Mouse (Mus musculus): Measurements from ENCODE around the gene Zfp422. TPM values are rescaled to one million over a fixed set of nuclear protein-coding genes. Genes with fewer than 3 reads are reported as not detected.

Zfp422 gene
- total RNA-seq (2021) = 10 to 100 TPM; 16.1 to 19.7 TPM
- long read RNA-seq, experiment 1, transcript Zfp422-202 (2 exons, 3,187 nt) = major isoform, 12 of 18 reads
- long read RNA-seq, experiment 1, partial matches to known transcripts = 0 of 18 reads
- long read RNA-seq, experiment 1, other reads (novel, unspliced or antisense) = 2 of 18 reads
- long read RNA-seq, experiment 2, transcript Zfp422-201 (2 exons, 2,375 nt) = major isoform, 5 of 7 reads
- long read RNA-seq, experiment 2, partial matches to known transcripts = 0 of 7 reads
- long read RNA-seq, experiment 2, other reads (novel, unspliced or antisense) = 0 of 7 reads

GRCm38 (mm10) chr6:116628539-116629171 lies at the start of gene Zfp422:
TSS of gene Zfp422 (minus strand) at chr6:116628999.
- DNase-seq = peak; percentile 65 to 73

- no peak for DNase-seq
Measured at GRCm38 (mm10) chr6:116677321-116677720, 48.5 kb upstream of the Zfp422 start.

- DNase-seq = peak in 1 of 2 experiments; percentile 47
Measured at GRCm38 (mm10) chr6:116676355-116676913, 47.6 kb upstream of the Zfp422 start.

- no peak for DNase-seq
Measured at GRCm38 (mm10) chr6:116674283-116674886, 45.6 kb upstream of the Zfp422 start.

GRCm38 (mm10) chr6:116673471-116674282 lies 44.9 kb upstream of the Zfp422 start, which contains the start of gene Rassf4:
TSS of gene Rassf4 (minus strand) at chr6:116673952.
- peak; percentile 89 to 91 for DNase-seq

GRCm38 (mm10) chr6:116672349-116672748 lies 43.5 kb upstream of the Zfp422 start:
- peak in 1 of 2 experiments; percentile 37 for DNase-seq

GRCm38 (mm10) chr6:116671768-116672167 lies 43.0 kb upstream of the Zfp422 start:
- DNase-seq = no peak

GRCm38 (mm10) chr6:116671031-116671430 lies 42.2 kb upstream of the Zfp422 start:
- DNase-seq = no peak

- DNase-seq = no peak
Measured at GRCm38 (mm10) chr6:116670144-116670543, 41.3 kb upstream of the Zfp422 start.

- peak in 1 of 2 experiments; percentile 38 for DNase-seq
Measured at GRCm38 (mm10) chr6:116668682-116669470, 40.1 kb upstream of the Zfp422 start.

- no peak for DNase-seq
Measured at GRCm38 (mm10) chr6:116667382-116667781, 38.6 kb upstream of the Zfp422 start.

GRCm38 (mm10) chr6:116666892-116667291 lies 38.1 kb upstream of the Zfp422 start:
- DNase-seq = no peak

GRCm38 (mm10) chr6:116666085-116666750 lies 37.4 kb upstream of the Zfp422 start:
- DNase-seq = no peak

- DNase-seq = no peak
Measured at GRCm38 (mm10) chr6:116664830-116665229, 36.0 kb upstream of the Zfp422 start.

GRCm38 (mm10) chr6:116664031-116664430 lies 35.2 kb upstream of the Zfp422 start:
- peak in 1 of 2 experiments; percentile 68 for DNase-seq

GRCm38 (mm10) chr6:116663364-116663763 lies 34.6 kb upstream of the Zfp422 start:
- DNase-seq = no peak

GRCm38 (mm10) chr6:116653684-116654454 lies 25.1 kb upstream of the Zfp422 start:
- peak; percentile 69 to 83 for DNase-seq

- no peak for DNase-seq
Measured at GRCm38 (mm10) chr6:116653191-116653590, 24.4 kb upstream of the Zfp422 start.

- DNase-seq = peak; percentile 76 to 77
Measured at GRCm38 (mm10) chr6:116651437-116652118, 22.8 kb upstream of the Zfp422 start.
